Mouse (Mus musculus): ENCODE results near the gene Pglyrp1. TPM values are rescaled to one million over a fixed set of nuclear protein-coding genes. Genes with fewer than 3 reads are reported as not detected.

The Pglyrp1 gene
- polyA plus RNA-seq (2017; shearing (Covaris generic)) = 62.9 TPM

GRCm38 (mm10) chr7:18871031-18871430, at the start of gene Pglyrp1:
TSS of gene Pglyrp1 (plus strand) at chr7:18871331.

DNA sequence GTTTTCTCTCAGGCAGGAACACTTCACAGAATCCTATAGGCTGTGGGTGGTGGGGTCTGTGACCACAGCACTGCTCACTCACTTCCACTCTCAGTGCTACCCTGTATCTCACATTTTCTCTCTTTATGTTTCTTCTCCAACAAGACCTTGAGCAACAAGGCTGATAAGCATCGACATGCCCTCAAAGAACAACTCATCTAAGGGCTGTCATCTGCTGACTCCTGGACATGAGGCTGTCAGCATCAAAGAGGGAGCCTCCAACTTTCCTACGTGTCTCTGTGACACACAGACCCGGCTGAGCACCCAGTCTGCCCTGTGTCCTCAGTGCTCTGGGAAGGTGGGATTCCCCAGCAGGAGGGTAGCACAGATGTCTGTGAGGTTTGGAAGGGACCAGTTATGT, 49.6 kb upstream of the Pglyrp1 start, which contains the start of gene Psg17:
Psg17 (minus strand) TSS at position 101 of the 400 bp plus-strand sequence.

DNA sequence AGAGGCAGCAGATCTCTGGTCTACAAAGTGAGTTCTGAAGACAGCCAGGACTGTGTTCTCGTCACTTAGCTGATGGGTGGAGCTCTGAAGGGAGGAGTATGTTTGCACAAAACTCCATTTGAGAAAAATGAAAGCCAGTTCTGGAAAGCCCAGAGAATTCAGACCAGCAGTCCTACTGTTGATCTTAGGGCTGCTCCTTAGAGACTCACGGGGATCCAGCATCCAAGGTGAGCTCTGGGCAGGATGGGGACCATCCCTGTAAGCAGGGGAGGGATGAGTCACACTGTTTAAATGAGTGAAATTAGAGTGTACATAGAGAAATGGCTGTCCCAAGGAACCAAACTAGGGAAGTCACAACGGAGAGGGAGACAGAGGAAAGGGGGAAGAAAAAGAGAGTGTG, 31.3 kb upstream of the Pglyrp1 start, which contains the start of gene Mill2:
Mill2 (plus strand) TSS at position 102 of the 400 bp plus-strand sequence.

GRCm38 (mm10) chr7:18910241-18910831, 39.2 kb downstream of the Pglyrp1 start, which contains the start of gene Ccdc61:
TSS of gene Ccdc61 (minus strand) at chr7:18910415.

GRCm38 (mm10) chr7:18925162-18925938, 54.2 kb downstream of the Pglyrp1 start, which contains the start of gene Nova2:
TSS of gene Nova2 (plus strand) at chr7:18925888.

Other genes with a start within 250 kb of the Pglyrp1 start
- 0.17 TPM for gene Psg21, start 214.6 kb upstream of the Pglyrp1 start, polyA plus RNA-seq (2017; shearing (Covaris generic))
- not detected for gene Psg20, start 185.1 kb upstream of the Pglyrp1 start, polyA plus RNA-seq (2017; shearing (Covaris generic))
- gene Psg22, start 153.2 kb upstream of the Pglyrp1 start, polyA plus RNA-seq (2017; shearing (Covaris generic)) = not detected
- gene Psg19, start 72.8 kb upstream of the Pglyrp1 start, polyA plus RNA-seq (2017; shearing (Covaris generic)) = not detected
- not detected for gene Psg17, start 49.7 kb upstream of the Pglyrp1 start, polyA plus RNA-seq (2017; shearing (Covaris generic))
- 0.35 TPM for gene Mill2, start 31.4 kb upstream of the Pglyrp1 start, polyA plus RNA-seq (2017; shearing (Covaris generic))
- gene Ccdc61, start 39.1 kb downstream of the Pglyrp1 start, polyA plus RNA-seq (2017; shearing (Covaris generic)) = 17.8 TPM
- gene Nova2, start 54.6 kb downstream of the Pglyrp1 start, polyA plus RNA-seq (2017; shearing (Covaris generic)) = not detected
- not detected for gene Nanos2, start 116.1 kb downstream of the Pglyrp1 start, polyA plus RNA-seq (2017; shearing (Covaris generic))
- gene Mypop, start 119.9 kb downstream of the Pglyrp1 start, polyA plus RNA-seq (2017; shearing (Covaris generic)) = 5.4 TPM
- gene Irf2bp1, start 132.7 kb downstream of the Pglyrp1 start, polyA plus RNA-seq (2017; shearing (Covaris generic)) = 32.4 TPM
- not detected for gene Foxa3, start 152.2 kb downstream of the Pglyrp1 start, polyA plus RNA-seq (2017; shearing (Covaris generic))
- gene Sympk, start 153.0 kb downstream of the Pglyrp1 start, polyA plus RNA-seq (2017; shearing (Covaris generic)) = 19.8 TPM
- gene Rsph6a, start 183.4 kb downstream of the Pglyrp1 start, polyA plus RNA-seq (2017; shearing (Covaris generic)) = not detected
- gene Dmwd, start 204.9 kb downstream of the Pglyrp1 start, polyA plus RNA-seq (2017; shearing (Covaris generic)) = 0.61 TPM
- gene Dmpk, start 212.5 kb downstream of the Pglyrp1 start, polyA plus RNA-seq (2017; shearing (Covaris generic)) = 0.69 TPM
- 0.20 TPM for gene Six5, start 223.3 kb downstream of the Pglyrp1 start, polyA plus RNA-seq (2017; shearing (Covaris generic))
- gene Gm4969, start 247.0 kb downstream of the Pglyrp1 start, polyA plus RNA-seq (2017; shearing (Covaris generic)) = not detected
- gene Fbxo46, start 248.5 kb downstream of the Pglyrp1 start, polyA plus RNA-seq (2017; shearing (Covaris generic)) = 11.3 TPM